Mouse (Mus musculus) granulocyte monocyte progenitor cell, adult 5-6 weeks (primary cell): ENCODE results near the gene Usp42. TPM values are rescaled to one million over a fixed set of nuclear protein-coding genes. Genes with fewer than 3 reads are reported as not detected.
A peak's percentile ranks its signal among the peaks of the same experiment; 100 is the strongest.

Experiments used
- ATAC-seq: replicated peaks from 2 replicates; pipeline ENCODE4 v1.8.0; 2016; ENCODE audit warnings: mild to moderate bottlenecking, moderate TSS enrichment, inconsistent platforms; ENCODE audit not compliant: poor library complexity, severe bottlenecking
- total RNA-seq, 2 experiments: library from RNA; stranded (forward) in 1 of 2; stranded (reverse) in 1 of 2; fragments of 200-712, 200-1000 nt in 1 of 2; fragments of >200 nt in 1 of 2; fragmentation: Nextera tagmentation in 1 of 2; gene quantifications; 2 replicates each; pipeline ENCODE4 v1.2.3; 2014 to 2017

The Usp42 gene
- total RNA-seq (2014; fragmentation: Nextera tagmentation) (15.4 and 19.0 TPM in 2 replicates), total RNA-seq (2017) (10.4 and 13.4 TPM in 2 replicates)

- peak; percentile 94 for ATAC-seq
Measured at GRCm38 (mm10) chr5:143732180-143732891, at the start of gene Usp42. Gene Usp42, minus strand, starts transcription at chr5:143732280.

- ATAC-seq = peak; percentile 68
Measured at GRCm38 (mm10) chr5:143760508-143760907, 28.4 kb upstream of the Usp42 start.

- no peak for ATAC-seq
Measured at GRCm38 (mm10) chr5:143759554-143759953, 27.5 kb upstream of the Usp42 start.

GRCm38 (mm10) chr5:143757755-143758443 lies 25.8 kb upstream of the Usp42 start:
- peak; percentile 96 for ATAC-seq

GRCm38 (mm10) chr5:143755529-143756141 lies 23.6 kb upstream of the Usp42 start:
- no peak for ATAC-seq

GRCm38 (mm10) chr5:143749630-143750208 lies 17.6 kb upstream of the Usp42 start:
- ATAC-seq = no peak

GRCm38 (mm10) chr5:143731483-143732112 lies 482 bp downstream of the Usp42 start:
- ATAC-seq = no peak

- no peak for ATAC-seq
Measured at GRCm38 (mm10) chr5:143730915-143731314, 1.2 kb downstream of the Usp42 start.

- no peak for ATAC-seq
Measured at GRCm38 (mm10) chr5:143721962-143722361, 10.1 kb downstream of the Usp42 start.

- ATAC-seq = no peak
Measured at GRCm38 (mm10) chr5:143712011-143712800, 19.9 kb downstream of the Usp42 start.

- ATAC-seq = peak; percentile 80
Measured at GRCm38 (mm10) chr5:143711326-143711725, 20.8 kb downstream of the Usp42 start.

- ATAC-seq = no peak
Measured at GRCm38 (mm10) chr5:143706822-143707200, 25.3 kb downstream of the Usp42 start.

GRCm38 (mm10) chr5:143706030-143706821 lies 25.9 kb downstream of the Usp42 start:
- no peak for ATAC-seq

- no peak for ATAC-seq
Measured at GRCm38 (mm10) chr5:143705659-143705982, 26.5 kb downstream of the Usp42 start.

GRCm38 (mm10) chr5:143704875-143705658 lies 27.0 kb downstream of the Usp42 start:
- ATAC-seq = no peak

GRCm38 (mm10) chr5:143701074-143701473 lies 31.0 kb downstream of the Usp42 start:
- no peak for ATAC-seq

- ATAC-seq = no peak
Measured at GRCm38 (mm10) chr5:143700247-143700646, 31.8 kb downstream of the Usp42 start.

GRCm38 (mm10) chr5:143698454-143698853 lies 33.6 kb downstream of the Usp42 start:
- ATAC-seq = peak; percentile 58
